Mouse (Mus musculus) liver, adult 2 months (tissue): ENCODE measurements around the gene Zbtb46. TPM values are rescaled to one million over a fixed set of nuclear protein-coding genes. Genes with fewer than 3 reads are reported as not detected.

Experiments
- DNase-seq: peaks from one replicate; pipeline ENCODE4 v3.0.0-alpha.2; 2011; ENCODE audit warnings: low read depth, low spot score; ENCODE audit errors: extremely low read depth
- H3K27ac ChIP-seq: fragments of 200-500 bp; replicated peaks from 2 replicates; pipeline ENCODE4 v1.5.1; 2012; ENCODE audit warnings: low read depth, mild to moderate bottlenecking, control low read depth, inconsistent platforms, low read length; ENCODE audit not compliant: insufficient read depth
- H3K27me3 ChIP-seq: fragments of 200-500 bp; 2 replicates; pipeline ENCODE4 v1.6.1; 2012; ENCODE audit warnings: mild to moderate bottlenecking, moderate library complexity, low read length, inconsistent platforms; ENCODE audit not compliant: control insufficient read depth, insufficient read depth
- H3K36me3 ChIP-seq: fragments of 200-500 bp; 2 replicates; pipeline ENCODE4 v1.6.1; 2012; ENCODE audit warnings: low read length, inconsistent platforms; ENCODE audit not compliant: control insufficient read depth, insufficient read depth
- H3K4me1 ChIP-seq: fragments of 200-500 bp; 2 replicates; pipeline ENCODE4 v1.6.1; 2011; ENCODE audit warnings: low read length; ENCODE audit not compliant: control insufficient read depth, insufficient read depth
- H3K4me3 ChIP-seq: fragments of 200-500 bp; 2 replicates; pipeline ENCODE4 v1.5.1; 2011; ENCODE audit warnings: low read depth, mild to moderate bottlenecking, control low read depth, low read length, moderate library complexity; ENCODE audit not compliant: insufficient read depth
- H3K79me2 ChIP-seq: fragments of 200-500 bp; 2 replicates; pipeline ENCODE4 v1.6.1; 2012; ENCODE audit warnings: inconsistent platforms, mild to moderate bottlenecking, low read length, moderate library complexity; ENCODE audit not compliant: control insufficient read depth, insufficient read depth
- H3K9ac ChIP-seq: fragments of 200-500 bp; 2 replicates; pipeline ENCODE4 v1.6.1; 2012; ENCODE audit warnings: low read depth, mild to moderate bottlenecking, control low read depth, inconsistent platforms, low read length
- CTCF ChIP-seq: fragments of 200-500 bp; IDR thresholded peaks from 2 replicates; pipeline ENCODE4 v1.5.1; 2011; ENCODE audit warnings: low read depth, low read length, control low read depth
- POLR2A ChIP-seq: fragments of 200-500 bp; IDR thresholded peaks from 2 replicates; pipeline ENCODE4 v1.6.1; 2011; ENCODE audit warnings: low read length, control low read depth; ENCODE audit not compliant: insufficient read depth; ENCODE audit errors: extremely low read depth
- WGBS: fragments of 180-500 bp; shearing (Covaris S2); methylation state at CpG from one replicate; pipeline ENCODE4 v1.1.7; 2018; 5-methylcytosine and 5-hydroxymethylcytosine counted together
- polyA plus RNA-seq: library from polyadenylated mRNA; depleted of rRNA; stranded (reverse); fragments of >200 nt; gene quantifications from 2 replicates; pipeline ENCODE4 v1.2.3, GENCODE M21; 2012
- total RNA-seq: library from RNA; depleted of rRNA; stranded (reverse); fragments of >200 nt; gene quantifications from 2 replicates; pipeline ENCODE4 v1.2.3, GENCODE M21; 2014

Zbtb46 gene
- total and polyA plus RNA-seq, 2 experiments = 2.8 to 5.3 TPM

DNA sequence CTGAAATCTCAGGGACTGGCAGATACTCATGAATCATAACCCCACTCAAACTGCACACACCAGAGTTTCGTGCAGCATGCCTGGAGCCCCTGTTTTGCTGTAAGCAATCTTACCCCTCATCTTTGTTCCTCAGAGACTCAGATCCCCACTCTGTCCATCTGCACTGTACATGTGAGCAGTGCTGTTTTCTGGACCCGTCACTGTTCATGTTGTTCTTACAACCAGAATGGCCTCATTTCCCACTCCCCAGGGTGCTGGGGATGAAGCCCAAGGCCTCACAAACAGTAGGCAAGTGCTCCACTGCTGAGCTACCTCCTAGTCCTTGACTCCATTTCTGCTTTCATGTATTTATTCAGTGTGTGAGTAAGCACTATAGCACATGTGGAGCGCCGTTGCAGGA is 7.0 kb downstream of the Zbtb46 start:
- H3K36me3 ChIP-seq = no peaks in the 10 kb centered on the region
- 83% methylated on average over 4 of the region's 4 CpGs for WGBS
- H3K9ac ChIP-seq = no peak overlapping the region
- H3K4me3 ChIP-seq = no peak overlapping the region
- DNase-seq = no peak
- peaks cover 13% of the 10 kb centered on the region; the same call in 1 of the 2 replicates for H3K79me2 ChIP-seq
- TF ChIP-seq CTCF = no peak
- TF ChIP-seq POLR2A = no peak
- H3K27ac ChIP-seq = no peak overlapping the region
- H3K4me1 ChIP-seq = peaks cover 7% of the 10 kb centered on the region
- H3K27me3 ChIP-seq = no peaks in the 10 kb centered on the region

DNA sequence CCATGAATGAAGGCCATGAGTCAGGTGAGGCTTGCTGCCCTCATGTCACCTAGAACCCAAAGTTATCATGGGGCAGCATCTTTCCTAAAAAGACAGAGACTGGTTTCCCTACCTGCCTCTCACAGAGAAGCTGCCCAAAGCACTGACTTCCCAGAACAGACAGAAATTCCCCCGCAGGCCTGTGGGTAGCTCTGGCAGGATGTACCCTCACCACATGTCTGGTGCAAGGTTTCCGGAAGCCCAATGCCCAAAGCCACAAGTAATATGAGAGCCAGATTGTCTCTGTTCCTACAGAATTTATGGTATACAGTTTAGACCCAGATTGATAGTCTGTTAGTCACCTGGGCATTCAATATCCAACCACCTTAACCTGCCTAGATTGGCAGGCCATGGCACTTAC is 16.2 kb downstream of the Zbtb46 start:
- H3K4me1 ChIP-seq = no peaks in the 10 kb centered on the region
- H3K79me2 ChIP-seq = peaks cover 19% of the 10 kb centered on the region; the same call in 1 of the 2 replicates
- H3K27me3 ChIP-seq = no peaks in the 10 kb centered on the region
- H3K36me3 ChIP-seq = no peaks in the 10 kb centered on the region
- 76% methylated on average over 2 of the region's 2 CpGs for WGBS
- TF ChIP-seq CTCF = no peak
- no peak for TF ChIP-seq POLR2A
- H3K4me3 ChIP-seq = no peak overlapping the region
- no peak overlapping the region for H3K27ac ChIP-seq
- H3K9ac ChIP-seq = no peak overlapping the region
- DNase-seq = no peak

DNA sequence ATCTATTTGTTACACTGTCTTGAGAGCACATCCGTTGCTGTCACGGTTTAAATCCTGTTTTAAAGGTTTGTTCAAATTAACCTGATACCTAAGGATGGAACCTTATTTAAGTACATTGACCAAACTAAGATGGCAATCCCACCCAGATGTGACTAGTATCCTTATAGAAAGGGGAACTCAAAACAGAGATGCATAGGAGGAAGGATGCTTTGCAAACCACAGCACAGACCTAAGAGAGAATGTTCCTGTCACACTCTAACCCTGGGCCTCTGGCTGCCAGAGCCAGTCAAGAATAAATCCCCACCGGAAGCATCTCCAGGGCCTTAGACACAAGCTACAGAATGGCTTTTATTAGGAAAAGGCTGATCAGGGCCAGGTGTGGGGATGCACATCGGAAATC is 21.1 kb downstream of the Zbtb46 start:
- TF ChIP-seq POLR2A (no peak), CTCF (no peak)
- Histone ChIP-seq H3K36me3 (no peaks in the 10 kb centered on the region), H3K9ac (no peak overlapping the region), H3K4me3 (no peak overlapping the region), H3K79me2 (peaks cover 21% of the 10 kb centered on the region; the same call in 1 of the 2 replicates), H3K27me3 (no peaks in the 10 kb centered on the region), H3K27ac (no peak overlapping the region), H3K4me1 (no peaks in the 10 kb centered on the region)
- 89% methylated on average over 4 of the region's 4 CpGs for whole genome bisulfite sequencing
- no peak for DNase-seq

DNA sequence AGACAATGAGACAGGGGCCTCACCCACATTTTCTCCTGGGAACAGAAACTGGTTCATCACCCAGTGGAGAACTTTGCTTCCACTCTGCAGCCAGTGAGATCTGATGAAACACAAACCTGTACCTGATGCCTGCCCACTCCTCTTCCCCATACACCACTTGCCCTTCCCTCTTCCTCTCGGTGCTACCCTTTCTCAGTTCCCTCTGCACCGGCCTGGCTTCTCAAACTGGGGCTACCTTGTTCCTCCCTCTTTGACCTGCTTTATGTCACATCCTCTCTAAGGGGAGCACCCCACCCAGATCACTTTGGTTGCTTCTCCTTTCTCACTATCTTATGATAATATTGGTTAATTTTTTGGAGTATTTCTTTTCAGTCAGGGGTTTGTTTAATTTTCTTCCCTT is 23.0 kb downstream of the Zbtb46 start:
- TF ChIP-seq CTCF (no peak), POLR2A (no peak)
- WGBS = 68% methylated on average over 2 of the region's 2 CpGs

DNA sequence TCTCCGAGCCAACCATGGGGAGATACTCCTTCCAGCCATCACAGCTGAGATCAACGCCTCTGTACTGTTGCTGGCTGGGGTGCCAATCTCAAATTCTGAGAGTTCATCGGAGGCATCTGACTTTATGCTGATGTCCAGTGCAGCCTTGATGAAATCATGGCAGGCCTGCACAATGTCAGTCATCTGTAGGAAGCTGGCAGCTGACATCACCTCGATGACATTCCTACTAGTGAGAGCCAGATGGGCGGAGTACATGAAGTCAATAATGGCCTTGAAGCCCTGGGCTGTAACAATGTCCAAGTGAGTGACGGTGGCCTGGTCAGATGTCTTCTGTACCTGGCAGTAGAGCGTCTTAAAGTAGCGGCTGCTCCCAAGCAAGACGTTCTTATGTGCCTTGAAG is 35.4 kb downstream of the Zbtb46 start:
- WGBS = 82% methylated on average over 9 of the region's 9 CpGs

More for the DNA sequence above, 23.0 kb downstream of the Zbtb46 start:
- Histone ChIP-seq H3K4me3 (no peak overlapping the region), H3K36me3 (no peaks in the 10 kb centered on the region), H3K9ac (no peak overlapping the region), H3K27me3 (no peaks in the 10 kb centered on the region), H3K79me2 (peaks cover 12% of the 10 kb centered on the region; the same call in 1 of the 2 replicates), H3K27ac (no peak overlapping the region), H3K4me1 (no peaks in the 10 kb centered on the region)
- no peak for DNase-seq

DNA sequence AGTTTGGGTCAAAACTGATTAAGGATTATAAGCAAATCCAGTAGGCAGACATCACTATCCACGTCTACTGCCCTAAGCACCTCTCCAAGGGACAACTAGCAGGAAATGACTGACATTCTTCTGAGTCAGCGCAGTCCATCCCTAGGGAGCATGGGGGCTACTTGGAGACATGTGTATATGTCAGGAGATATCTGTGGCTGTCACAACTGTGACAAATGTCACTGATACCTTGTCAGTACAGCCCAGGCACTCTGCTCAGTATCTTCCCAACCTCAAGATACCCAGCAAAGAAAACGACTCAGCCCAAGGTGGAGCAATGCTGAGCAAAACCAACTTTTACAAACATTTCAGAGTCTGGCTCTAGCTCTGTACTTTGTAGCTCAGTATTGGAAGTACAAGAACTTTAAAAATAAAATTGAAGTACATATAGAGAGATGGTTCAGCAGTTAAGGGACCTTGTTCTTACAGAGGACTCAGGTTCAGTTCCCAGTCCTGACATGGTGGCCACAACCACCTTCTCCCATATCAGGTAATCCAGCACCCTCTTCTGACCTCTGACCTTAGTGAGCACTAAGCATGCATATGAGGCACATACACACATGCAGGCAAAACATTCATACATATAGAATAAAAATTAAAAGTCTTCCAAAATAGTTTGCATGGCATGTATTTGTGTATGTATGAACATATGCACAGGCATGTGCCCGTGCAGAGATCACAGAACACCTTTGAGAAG is 38.2 kb downstream of the Zbtb46 start:
- Histone ChIP-seq H3K27me3 (no peaks in the 10 kb centered on the region), H3K79me2 (peaks cover 5% of the 10 kb centered on the region; the same call in 1 of the 2 replicates), H3K4me1 (no peaks in the 10 kb centered on the region), H3K36me3 (peaks cover 4% of the 10 kb centered on the region; the same call in 1 of the 2 replicates), H3K9ac (no peak overlapping the region), H3K4me3 (no peak overlapping the region), H3K27ac (no peak overlapping the region)
- WGBS = 77% methylated on average over 4 of the region's 4 CpGs
- no peak for DNase-seq
- TF ChIP-seq POLR2A (no peak), CTCF (no peak)

More for the DNA sequence above, 35.4 kb downstream of the Zbtb46 start:
- Histone ChIP-seq H3K36me3 (peaks cover 4% of the 10 kb centered on the region; the same call in 1 of the 2 replicates), H3K27me3 (no peaks in the 10 kb centered on the region), H3K9ac (no peak overlapping the region), H3K79me2 (peaks cover 2% of the 10 kb centered on the region; the same call in 1 of the 2 replicates), H3K27ac (no peak overlapping the region), H3K4me3 (no peak overlapping the region), H3K4me1 (no peaks in the 10 kb centered on the region)
- DNase-seq = no peak
- TF ChIP-seq CTCF (no peak), POLR2A (no peak)
